Mouse (Mus musculus): ENCODE measurements around the gene Nsun7. TPM values are rescaled to one million over a fixed set of nuclear protein-coding genes. Genes with fewer than 3 reads are reported as not detected.

The Nsun7 gene
- polyA plus RNA-seq, 1 experiment from 2014 or later: 2.9 TPM

GRCm38 (mm10) chr5:66337025-66337968 lies 77.6 kb downstream of the Nsun7 start:
- 2% methylated on average over 37 of the region's 38 CpGs for WGBS
- H3K4me1 ChIP-seq (ENCODE audit: control insufficient read depth, insufficient read depth, low read length): peaks cover 45% of the 10 kb centered on the region
- peak; percentile 78 for ATAC-seq

GRCm38 (mm10) chr5:66337969-66338345 lies 78.3 kb downstream of the Nsun7 start:
- peak; percentile 64 for ATAC-seq
- peak overlapping the region; percentile 57 for H3K4me3 ChIP-seq (ENCODE audit: low read depth, low read length)
- H3K4me1 ChIP-seq (ENCODE audit: control insufficient read depth, insufficient read depth, low read length): peaks cover 45% of the 10 kb centered on the region
- no peaks in the 10 kb centered on the region for H3K36me3 ChIP-seq (ENCODE audit: control insufficient read depth, insufficient read depth, low read length)
- no peaks in the 10 kb centered on the region for H3K27me3 ChIP-seq (ENCODE audit: control insufficient read depth, insufficient read depth, low read depth, low read length)
- H3K9ac ChIP-seq (ENCODE audit: low read depth, low read length): peak overlapping the region; percentile 73
- peak overlapping the region; percentile 73 for H3K27ac ChIP-seq (ENCODE audit: low read length)
- peak overlapping the region; percentile 83 for H3K4me2 ChIP-seq (ENCODE audit: low read length)
- no peaks in the 10 kb centered on the region for H3K9me3 ChIP-seq (replicated peaks; ENCODE audit: control insufficient read depth, low read length, poor library complexity, severe bottlenecking)
- 18% methylated on average over 6 of the region's 6 CpGs for WGBS

More at GRCm38 (mm10) chr5:66337025-66337968, 77.6 kb downstream of the Nsun7 start:
- Histone ChIP-seq H3K27ac (ENCODE audit: low read length) (peak overlapping the region; percentile 73), H3K4me2 (ENCODE audit: low read length) (peak overlapping the region; percentile 83), H3K9ac (ENCODE audit: low read depth, low read length) (peak overlapping the region; percentile 73), H3K27me3 (ENCODE audit: control insufficient read depth, insufficient read depth, low read depth, low read length) (no peaks in the 10 kb centered on the region), H3K9me3 (replicated peaks; ENCODE audit: control insufficient read depth, low read length, poor library complexity, severe bottlenecking) (no peaks in the 10 kb centered on the region), H3K36me3 (ENCODE audit: control insufficient read depth, insufficient read depth, low read length) (no peaks in the 10 kb centered on the region), H3K4me3 (ENCODE audit: low read depth, low read length) (peak overlapping the region; percentile 57)

GRCm38 (mm10) chr5:66338583-66338982 lies 78.9 kb downstream of the Nsun7 start:
- ATAC-seq: no peak
- peaks cover 45% of the 10 kb centered on the region for H3K4me1 ChIP-seq (ENCODE audit: control insufficient read depth, insufficient read depth, low read length)
- 26% methylated on average over 7 of the region's 7 CpGs for WGBS
- H3K9me3 ChIP-seq (replicated peaks; ENCODE audit: control insufficient read depth, low read length, poor library complexity, severe bottlenecking): no peaks in the 10 kb centered on the region
- no peak overlapping the region; the same call in 1 of the 2 replicates for H3K27ac ChIP-seq (ENCODE audit: low read length)
- H3K4me2 ChIP-seq (ENCODE audit: low read length): no peak overlapping the region
- H3K36me3 ChIP-seq (ENCODE audit: control insufficient read depth, insufficient read depth, low read length): no peaks in the 10 kb centered on the region
- H3K27me3 ChIP-seq (ENCODE audit: control insufficient read depth, insufficient read depth, low read depth, low read length): no peaks in the 10 kb centered on the region
- no peak overlapping the region for H3K9ac ChIP-seq (ENCODE audit: low read depth, low read length)
- no peak overlapping the region for H3K4me3 ChIP-seq (ENCODE audit: low read depth, low read length)

GRCm38 (mm10) chr5:66340356-66341102 lies 80.8 kb downstream of the Nsun7 start:
- Histone ChIP-seq H3K4me3 (ENCODE audit: low read depth, low read length) (no peak overlapping the region), H3K27ac (ENCODE audit: low read length) (peak overlapping the region; percentile 31), H3K4me2 (ENCODE audit: low read length) (no peak overlapping the region), H3K9me3 (replicated peaks; ENCODE audit: control insufficient read depth, low read length, poor library complexity, severe bottlenecking) (no peaks in the 10 kb centered on the region), H3K4me1 (ENCODE audit: control insufficient read depth, insufficient read depth, low read length) (peaks cover 40% of the 10 kb centered on the region), H3K9ac (ENCODE audit: low read depth, low read length) (no peak overlapping the region), H3K36me3 (ENCODE audit: control insufficient read depth, insufficient read depth, low read length) (no peaks in the 10 kb centered on the region), H3K27me3 (ENCODE audit: control insufficient read depth, insufficient read depth, low read depth, low read length) (no peaks in the 10 kb centered on the region)
- WGBS: 50% methylated on average over 17 of the region's 17 CpGs
- ATAC-seq: 0 out of 2 replicates have a peak, but pooled peaks have one; percentile 11

GRCm38 (mm10) chr5:66341848-66342247 lies 82.2 kb downstream of the Nsun7 start:
- H3K4me3 ChIP-seq (ENCODE audit: low read depth, low read length): no peak overlapping the region
- WGBS: 60% methylated on average over 5 of the region's 10 CpGs
- ATAC-seq: no peak
- H3K4me1 ChIP-seq (ENCODE audit: control insufficient read depth, insufficient read depth, low read length): peaks cover 29% of the 10 kb centered on the region
- H3K4me2 ChIP-seq (ENCODE audit: low read length): no peak overlapping the region
- no peaks in the 10 kb centered on the region for H3K36me3 ChIP-seq (ENCODE audit: control insufficient read depth, insufficient read depth, low read length)
- H3K9ac ChIP-seq (ENCODE audit: low read depth, low read length): no peak overlapping the region
- no peak overlapping the region for H3K27ac ChIP-seq (ENCODE audit: low read length)
- H3K9me3 ChIP-seq (replicated peaks; ENCODE audit: control insufficient read depth, low read length, poor library complexity, severe bottlenecking): no peaks in the 10 kb centered on the region
- no peaks in the 10 kb centered on the region for H3K27me3 ChIP-seq (ENCODE audit: control insufficient read depth, insufficient read depth, low read depth, low read length)

- Histone ChIP-seq H3K4me3 (ENCODE audit: low read depth, low read length) (no peak overlapping the region), H3K4me1 (ENCODE audit: control insufficient read depth, insufficient read depth, low read length) (peaks cover 25% of the 10 kb centered on the region), H3K4me2 (ENCODE audit: low read length) (no peak overlapping the region), H3K27me3 (ENCODE audit: control insufficient read depth, insufficient read depth, low read depth, low read length) (no peaks in the 10 kb centered on the region), H3K27ac (ENCODE audit: low read length) (no peak overlapping the region), H3K36me3 (ENCODE audit: control insufficient read depth, insufficient read depth, low read length) (no peaks in the 10 kb centered on the region), H3K9ac (ENCODE audit: low read depth, low read length) (no peak overlapping the region), H3K9me3 (replicated peaks; ENCODE audit: control insufficient read depth, low read length, poor library complexity, severe bottlenecking) (no peaks in the 10 kb centered on the region)
- ATAC-seq: no peak
- WGBS: 77% methylated on average over 9 of the region's 9 CpGs
Measured at GRCm38 (mm10) chr5:66342285-66342684, 82.6 kb downstream of the Nsun7 start.

GRCm38 (mm10) chr5:66344182-66344581 lies 84.5 kb downstream of the Nsun7 start:
- Histone ChIP-seq H3K4me3 (ENCODE audit: low read depth, low read length) (no peak overlapping the region), H3K27me3 (ENCODE audit: control insufficient read depth, insufficient read depth, low read depth, low read length) (no peaks in the 10 kb centered on the region), H3K4me2 (ENCODE audit: low read length) (no peak overlapping the region), H3K36me3 (ENCODE audit: control insufficient read depth, insufficient read depth, low read length) (no peaks in the 10 kb centered on the region), H3K9ac (ENCODE audit: low read depth, low read length) (no peak overlapping the region), H3K4me1 (ENCODE audit: control insufficient read depth, insufficient read depth, low read length) (peaks cover 15% of the 10 kb centered on the region), H3K27ac (ENCODE audit: low read length) (no peak overlapping the region), H3K9me3 (replicated peaks; ENCODE audit: control insufficient read depth, low read length, poor library complexity, severe bottlenecking) (no peaks in the 10 kb centered on the region)
- 68% methylated on average over 2 of the region's 2 CpGs for WGBS
- no peak for ATAC-seq

GRCm38 (mm10) chr5:66345140-66345539 lies 85.4 kb downstream of the Nsun7 start:
- H3K36me3 ChIP-seq (ENCODE audit: control insufficient read depth, insufficient read depth, low read length): no peaks in the 10 kb centered on the region
- ATAC-seq: no peak
- H3K9me3 ChIP-seq (replicated peaks; ENCODE audit: control insufficient read depth, low read length, poor library complexity, severe bottlenecking): no peaks in the 10 kb centered on the region
- H3K27me3 ChIP-seq (ENCODE audit: control insufficient read depth, insufficient read depth, low read depth, low read length): no peaks in the 10 kb centered on the region
- no peak overlapping the region for H3K27ac ChIP-seq (ENCODE audit: low read length)
- H3K4me3 ChIP-seq (ENCODE audit: low read depth, low read length): no peak overlapping the region
- 62% methylated on average over 3 of the region's 3 CpGs for WGBS
- H3K4me1 ChIP-seq (ENCODE audit: control insufficient read depth, insufficient read depth, low read length): peaks cover 15% of the 10 kb centered on the region
- H3K9ac ChIP-seq (ENCODE audit: low read depth, low read length): no peak overlapping the region
- no peak overlapping the region for H3K4me2 ChIP-seq (ENCODE audit: low read length)

- H3K9ac ChIP-seq (ENCODE audit: low read depth, low read length): no peak overlapping the region
- peaks cover 1% of the 10 kb centered on the region; the same call in 1 of the 2 replicates for H3K4me1 ChIP-seq (ENCODE audit: control insufficient read depth, insufficient read depth, low read length)
- no peak overlapping the region for H3K27ac ChIP-seq (ENCODE audit: low read length)
- no peaks in the 10 kb centered on the region for H3K27me3 ChIP-seq (ENCODE audit: control insufficient read depth, insufficient read depth, low read depth, low read length)
- no peak for ATAC-seq
- H3K36me3 ChIP-seq (ENCODE audit: control insufficient read depth, insufficient read depth, low read length): no peaks in the 10 kb centered on the region
- 92% methylated on average over 6 of the region's 6 CpGs for WGBS
- H3K4me2 ChIP-seq (ENCODE audit: low read length): no peak overlapping the region
- no peaks in the 10 kb centered on the region for H3K9me3 ChIP-seq (replicated peaks; ENCODE audit: control insufficient read depth, low read length, poor library complexity, severe bottlenecking)
- H3K4me3 ChIP-seq (ENCODE audit: low read depth, low read length): no peak overlapping the region
Measured at GRCm38 (mm10) chr5:66346756-66347155, 87.1 kb downstream of the Nsun7 start.

Data from midbrain, embryonic 16.5 days (tissue).